In genomic region chr11:90370789-90371291, GRCm38 (mm10) we compare ENCODE assay signal across 9 mouse cellular contexts. TPM values are rescaled to one million over a fixed set of nuclear protein-coding genes. Genes with fewer than 3 reads are reported as not detected.
DNase-seq lines count a peak whose midpoint lies in the region; ATAC-seq and TF ChIP-seq lines count a peak whose summit lies in the region.
"Had no signal": no experiment of that assay in that cellular context is flagged by ENCODE, and none has a peak within 500 bp of the region (broad histone marks: within the 10 kb centered on the region; RNA-seq: fewer than 3 reads in every experiment).

No protein-coding gene starts in this region.

- H3K4me2 ChIP-seq in hindbrain, embryonic 14.5 days (replicated peaks): peak overlapping the region; percentile 35
- H3K4me2 ChIP-seq in limb, embryonic 13.5 days (replicated peaks): peak overlapping the region; percentile 43

- no peaks in the 10 kb centered on the region for H3K9me3 ChIP-seq in hindbrain, embryonic 14.5 days (ENCODE audit: control insufficient read depth, low read length)
- H3K9me3 ChIP-seq in limb, embryonic 13.5 days: no peaks in the 10 kb centered on the region

- H3K9ac ChIP-seq in hindbrain, embryonic 14.5 days: peak overlapping the region; percentile 16; the same call in 1 of the 2 replicates
- peak overlapping the region; percentile 43; the same call in 1 of the 2 replicates for H3K9ac ChIP-seq in limb, embryonic 13.5 days

- TF ChIP-seq POLR2A in cortical plate, adult 2 months (IDR thresholded peaks at IDR 0.05; ENCODE audit: extremely low read depth, insufficient read depth, low read length): no peak

- peaks cover 16% of the 10 kb centered on the region for H3K4me1 ChIP-seq in cortical plate, adult 2 months (ENCODE audit: control insufficient read depth, insufficient read depth, low read length)
- peaks cover 26% of the 10 kb centered on the region for H3K4me1 ChIP-seq in hindbrain, embryonic 14.5 days (replicated peaks; ENCODE audit: control insufficient read depth, insufficient read depth, low read length)
- peaks cover 44% of the 10 kb centered on the region for H3K4me1 ChIP-seq in limb, embryonic 13.5 days

- 0 out of 2 replicates have a peak overlapping the region, but pooled peaks have one; percentile 34 for H3K27ac ChIP-seq in cortical plate, adult 2 months (ENCODE audit: insufficient read depth, low read length)
- no peak overlapping the region for H3K27ac ChIP-seq in hindbrain, embryonic 14.5 days
- H3K27ac ChIP-seq in limb, embryonic 13.5 days: no peak overlapping the region
- H3K27ac ChIP-seq: macrophage had no signal

- no peak overlapping the region for H3K4me3 ChIP-seq in cortical plate, adult 2 months (ENCODE audit: insufficient read depth, low read length)
- 0 out of 2 replicates have a peak overlapping the region, but pooled peaks have one; percentile 0 for H3K4me3 ChIP-seq in hindbrain, embryonic 14.5 days (replicated peaks; ENCODE audit: low read length)
- no peak overlapping the region for H3K4me3 ChIP-seq in limb, embryonic 13.5 days

- peak; percentile 62 for DNase-seq in Muller cell, postnatal 12 days (ENCODE audit: inconsistent ontology term)
- no peak for DNase-seq in hindbrain, embryonic 14.5 days (ENCODE audit: low spot score)
- no peak for DNase-seq in frontal cortex, postnatal 14 days (ENCODE audit: low spot score in 2 of 2)
- no peak for DNase-seq in cerebellum, postnatal 10 days
- DNase-seq in frontal cortex, postnatal 10 days (ENCODE audit: low spot score in 2 of 2): no peak
- no peak for DNase-seq in spleen, postnatal 36 days (ENCODE audit: low spot score in 2 of 2)

- no peak; the same call in 1 of the 2 replicates for ATAC-seq in hindbrain, embryonic 14.5 days (ENCODE audit: low FRiP score)
- ATAC-seq in limb, embryonic 13.5 days (ENCODE audit: low FRiP score, low read depth): no peak

- H3K36me3 ChIP-seq in hindbrain, embryonic 14.5 days (replicated peaks; ENCODE audit: control insufficient read depth, insufficient read depth): no peaks in the 10 kb centered on the region
- no peaks in the 10 kb centered on the region for H3K36me3 ChIP-seq in limb, embryonic 13.5 days

- 7% methylated on average over 11 of the region's 11 CpGs for WGBS in hindbrain, embryonic 14.5 days
- 9% methylated on average over 11 of the region's 11 CpGs for WGBS in limb, embryonic 13.5 days

- H3K27me3 ChIP-seq in hindbrain, embryonic 14.5 days (ENCODE audit: control insufficient read depth, insufficient read depth, low read length): no peaks in the 10 kb centered on the region
- H3K27me3 ChIP-seq in limb, embryonic 13.5 days: no peaks in the 10 kb centered on the region

- no peak for TF ChIP-seq CTCF in cortical plate, adult 2 months (IDR thresholded peaks at IDR 0.05; ENCODE audit: extremely low read depth, insufficient read depth, low read length)

RNA-seq across cellular contexts. Expression of gene Hlf, which starts 19.9 kb away (rescaled TPM):
- polyA plus RNA-seq in cortical plate, adult 2 months (2012; rRNA removed): 121 and 125 TPM in 2 replicates
- polyA plus RNA-seq in hindbrain, embryonic 14.5 days (2014; fragmentation: Nextera tagmentation; extraction: Ambion mirVana): 3.6 and 3.8 TPM in 2 replicates
- polyA plus RNA-seq in limb, embryonic 13.5 days (2015; fragmentation: Nextera tagmentation; extraction: Ambion mirVana): 1.3 and 1.9 TPM in 2 replicates

Comparison
In these comparisons a context has a peak if more than half of its experiments do, and no peak if none do; other contexts are left out.
1. RNA of gene Hlf, which starts 19.9 kb away (polyA plus RNA-seq): 121 to 125 TPM in cortical plate, adult 2 months; 3.6 to 3.8 TPM in hindbrain, embryonic 14.5 days and 1.3 to 1.9 TPM in limb, embryonic 13.5 days; every median in the first group is over 10 times any median in the second.